Mouse (Mus musculus) olfactory bulb, adult 2 months (tissue): ENCODE measurements at regions not wholly inside any gene's neighbourhood (a gene's known extent, or its start where the extent isn't known, plus 50 kb on each side); places are given as distances from the start of the nearest gene placed in this dataset.

Source experiments
- H3K27ac ChIP-seq: fragments of 200-500 bp; 2 replicates; pipeline ENCODE4 v1.5.1; 2012; ENCODE audit warnings: low read depth, low read length; ENCODE audit not compliant: insufficient read depth
- H3K4me1 ChIP-seq: fragments of 200-500 bp; 2 replicates; pipeline ENCODE4 v1.6.1; 2012; ENCODE audit warnings: low read length; ENCODE audit not compliant: control insufficient read depth, insufficient read depth
- H3K4me3 ChIP-seq: fragments of 200-500 bp; 2 replicates; pipeline ENCODE4 v1.5.1; 2012; ENCODE audit warnings: mild to moderate bottlenecking, low read depth, low read length, moderate library complexity; ENCODE audit not compliant: insufficient read depth
- CTCF ChIP-seq: fragments of 200-500 bp; IDR thresholded peaks from 2 replicates; pipeline ENCODE4 v1.5.1; 2012; ENCODE audit warnings: low read depth, mild to moderate bottlenecking, low read length, moderate library complexity; ENCODE audit not compliant: insufficient read depth
- POLR2A ChIP-seq: fragments of 200-500 bp; IDR thresholded peaks from 2 replicates; pipeline ENCODE4 v1.6.1; 2012; ENCODE audit warnings: mild to moderate bottlenecking, low read depth, low read length, moderate library complexity; ENCODE audit not compliant: insufficient read depth
- WGBS: fragments of 180-500 bp; shearing (Covaris S2); methylation state at CpG from one replicate; pipeline ENCODE4 v1.1.7; 2018; 5-methylcytosine and 5-hydroxymethylcytosine counted together

- TF ChIP-seq POLR2A (no peak), CTCF (no peak)
- H3K27ac ChIP-seq, result no peak overlapping the region
- H3K4me3 ChIP-seq, result no peak overlapping the region
- H3K4me1 ChIP-seq, result no peaks in the 10 kb centered on the region
- 92% methylated on average over 8 of the region's 8 CpGs for WGBS
Observed at GRCm38 (mm10) chr7:34558615-34559343, 97.8 kb downstream of the Kctd15 start.

- 62% methylated on average over 6 of the region's 6 CpGs for WGBS
- H3K4me3 ChIP-seq, result no peak overlapping the region
- H3K27ac ChIP-seq, result no peak overlapping the region
- no peaks in the 10 kb centered on the region for H3K4me1 ChIP-seq
- no peak for TF ChIP-seq POLR2A
- TF ChIP-seq CTCF, result no peak
Observed at GRCm38 (mm10) chr7:34555196-34555595, 101.3 kb downstream of the Kctd15 start.

GRCm38 (mm10) chr7:34546609-34547316, 109.8 kb downstream of the Kctd15 start:
- no peaks in the 10 kb centered on the region for H3K4me1 ChIP-seq
- H3K27ac ChIP-seq, result no peak overlapping the region
- TF ChIP-seq CTCF (no peak), POLR2A (no peak)
- WGBS, result 91% methylated on average over 19 of the region's 19 CpGs
- H3K4me3 ChIP-seq, result no peak overlapping the region

- no peak for TF ChIP-seq POLR2A
- no peak for TF ChIP-seq CTCF
- Histone ChIP-seq H3K27ac (no peak overlapping the region), H3K4me1 (no peaks in the 10 kb centered on the region), H3K4me3 (no peak overlapping the region)
- WGBS, result 50% methylated on average over 11 of the region's 11 CpGs
Observed at GRCm38 (mm10) chr7:34545906-34546305, 110.6 kb downstream of the Kctd15 start.

GRCm38 (mm10) chr7:34541906-34542305, 114.6 kb downstream of the Kctd15 start:
- peaks cover 3% of the 10 kb centered on the region; the same call in 1 of the 2 replicates for H3K4me1 ChIP-seq
- WGBS, result 80% methylated on average over 4 of the region's 4 CpGs
- H3K4me3 ChIP-seq, result no peak overlapping the region
- H3K27ac ChIP-seq, result no peak overlapping the region
- no peak for TF ChIP-seq CTCF
- TF ChIP-seq POLR2A, result no peak

GRCm38 (mm10) chr7:34541000-34541399, 115.5 kb downstream of the Kctd15 start:
- 84% methylated on average over 4 of the region's 4 CpGs for WGBS
- TF ChIP-seq POLR2A (no peak), CTCF (no peak)
- no peak overlapping the region for H3K27ac ChIP-seq

GRCm38 (mm10) chr7:34539856-34540255, 116.7 kb downstream of the Kctd15 start:
- TF ChIP-seq POLR2A (no peak), CTCF (no peak)

More at GRCm38 (mm10) chr7:34541000-34541399, 115.5 kb downstream of the Kctd15 start:
- Histone ChIP-seq H3K4me1 (peaks cover 3% of the 10 kb centered on the region; the same call in 1 of the 2 replicates), H3K4me3 (no peak overlapping the region)

GRCm38 (mm10) chr7:34538310-34539055, 118.0 kb downstream of the Kctd15 start:
- no peak for TF ChIP-seq CTCF
- TF ChIP-seq POLR2A, result no peak
- Histone ChIP-seq H3K4me3 (no peak overlapping the region), H3K4me1 (peaks cover 3% of the 10 kb centered on the region; the same call in 1 of the 2 replicates), H3K27ac (no peak overlapping the region)
- 54% methylated on average over 20 of the region's 20 CpGs for WGBS

More at GRCm38 (mm10) chr7:34539856-34540255, 116.7 kb downstream of the Kctd15 start:
- Histone ChIP-seq H3K4me3 (no peak overlapping the region), H3K27ac (no peak overlapping the region), H3K4me1 (peaks cover 3% of the 10 kb centered on the region; the same call in 1 of the 2 replicates)
- 100% methylated on average over 2 of the region's 2 CpGs for WGBS
